Mouse (Mus musculus): ENCODE measurements at regions not wholly inside any gene's neighbourhood (a gene's known extent, or its start where the extent isn't known, plus 50 kb on each side); places are given as distances from the start of the nearest gene placed in this dataset.

DNA sequence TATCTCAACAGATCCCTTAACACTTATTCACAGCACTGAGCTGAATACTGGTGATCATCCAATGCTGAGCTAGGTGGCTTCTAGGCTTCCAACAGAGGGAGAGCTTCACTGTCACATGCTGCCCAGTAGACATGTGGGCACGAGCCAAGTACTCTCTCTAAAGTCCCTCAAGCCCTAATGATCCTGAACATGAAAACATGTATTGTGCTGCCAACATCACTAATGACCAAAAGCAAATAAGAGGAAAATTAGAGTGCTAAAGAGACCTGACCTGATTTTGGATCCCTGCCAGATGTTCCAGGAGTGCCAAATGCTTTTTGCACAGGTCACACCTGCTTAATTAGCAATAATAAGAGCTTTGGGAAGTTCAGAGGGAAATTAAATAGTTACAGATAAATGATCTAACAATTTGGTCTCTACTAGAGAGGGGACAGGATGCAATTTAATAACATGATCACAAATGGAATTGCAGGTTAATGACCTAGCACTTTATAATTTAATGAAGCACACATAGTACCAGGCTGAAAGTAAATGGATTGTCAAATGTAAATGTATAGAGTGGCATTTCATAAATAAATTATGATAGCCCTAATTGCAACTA lies 215.6 kb upstream of the Ins1 start:
- H3K27me3 ChIP-seq (replicated peaks; ENCODE audit: control insufficient read depth, insufficient read depth, low read length) = no peaks in the 10 kb centered on the region
- no peak for ATAC-seq
- H3K36me3 ChIP-seq (ENCODE audit: control insufficient read depth, insufficient read depth) = no peaks in the 10 kb centered on the region
- WGBS = 37% methylated on average over 1 of the region's 1 CpGs
- H3K9ac ChIP-seq (ENCODE audit: low read depth, low read length) = no peak overlapping the region
- TF ChIP-seq CTCF (IDR thresholded peaks at IDR 0.05; ENCODE audit: low read depth) = no peak
- no peak overlapping the region for H3K4me3 ChIP-seq (ENCODE audit: low read depth, low read length)
- no peaks in the 10 kb centered on the region for H3K9me3 ChIP-seq (ENCODE audit: control insufficient read depth)
- no peak overlapping the region for H3K27ac ChIP-seq (ENCODE audit: low read depth, low read length)
- no peak overlapping the region for H3K4me2 ChIP-seq (replicated peaks; ENCODE audit: low read depth)
- no peaks in the 10 kb centered on the region for H3K4me1 ChIP-seq (replicated peaks; ENCODE audit: control insufficient read depth, insufficient read depth, low read length)

DNA sequence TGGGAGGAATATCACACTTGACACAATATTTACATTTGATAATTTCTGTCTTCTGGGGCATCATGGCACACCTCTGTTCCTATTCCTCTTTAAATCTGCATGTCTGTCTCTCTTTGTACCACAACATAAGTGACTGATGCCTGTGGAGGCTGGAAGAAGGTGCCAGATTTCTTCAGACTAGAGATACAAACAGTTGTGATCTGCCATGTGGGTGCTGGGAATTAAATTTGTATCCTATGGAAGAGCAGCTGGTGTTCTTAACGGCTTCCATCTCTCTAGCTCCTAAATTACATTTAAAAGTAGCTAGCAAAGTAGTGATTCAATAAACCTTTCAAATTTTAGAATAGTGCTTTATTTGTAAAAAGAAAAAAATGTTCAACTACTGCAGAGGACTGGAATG lies 195.3 kb upstream of the Ins1 start:
- WGBS = 80% methylated on average over 1 of the region's 1 CpGs
- TF ChIP-seq CTCF (IDR thresholded peaks at IDR 0.05; ENCODE audit: low read depth) = no peak
- ATAC-seq = no peak

DNA sequence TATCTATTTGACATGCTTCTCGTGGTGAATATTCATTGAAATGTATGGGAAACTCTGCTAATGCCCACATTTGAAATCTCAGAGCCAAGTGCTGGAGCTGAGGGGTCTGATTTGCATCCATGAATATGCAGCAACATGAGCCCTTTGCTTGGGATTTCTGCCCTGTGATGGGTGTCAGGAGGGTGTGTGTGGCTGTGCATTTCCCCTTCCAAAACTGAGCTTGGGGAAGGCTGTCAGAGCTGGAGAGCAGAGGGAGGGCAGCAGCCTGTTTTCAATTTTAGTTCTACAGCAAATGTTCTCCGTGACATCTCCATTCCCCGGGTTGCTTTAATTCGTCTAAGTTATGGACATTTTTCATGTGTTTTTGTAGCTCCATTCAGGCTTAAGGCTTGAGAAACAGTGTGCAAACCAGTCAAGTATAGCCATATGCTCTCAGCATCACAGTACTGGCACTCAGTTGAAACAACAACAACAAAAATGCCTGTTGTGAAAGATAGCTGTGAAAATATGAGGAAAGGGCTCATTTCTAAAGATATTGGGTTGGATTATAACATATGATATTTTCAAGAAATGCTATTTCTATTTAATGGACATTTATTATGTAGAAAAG lies 194.1 kb upstream of the Ins1 start:
- ATAC-seq = no peak
- Histone ChIP-seq H3K4me1 (replicated peaks; ENCODE audit: control insufficient read depth, insufficient read depth, low read length) (no peaks in the 10 kb centered on the region), H3K27ac (ENCODE audit: low read depth, low read length) (no peak overlapping the region), H3K9ac (ENCODE audit: low read depth, low read length) (no peak overlapping the region), H3K36me3 (ENCODE audit: control insufficient read depth, insufficient read depth) (no peaks in the 10 kb centered on the region), H3K9me3 (ENCODE audit: control insufficient read depth) (no peaks in the 10 kb centered on the region), H3K4me2 (replicated peaks; ENCODE audit: low read depth) (no peak overlapping the region), H3K27me3 (replicated peaks; ENCODE audit: control insufficient read depth, insufficient read depth, low read length) (no peaks in the 10 kb centered on the region), H3K4me3 (ENCODE audit: low read depth, low read length) (no peak overlapping the region)
- 74% methylated on average over 4 of the region's 4 CpGs for WGBS
- TF ChIP-seq CTCF (IDR thresholded peaks at IDR 0.05; ENCODE audit: low read depth) = no peak

More for the DNA sequence above, 195.3 kb upstream of the Ins1 start:
- Histone ChIP-seq H3K4me1 (replicated peaks; ENCODE audit: control insufficient read depth, insufficient read depth, low read length) (no peaks in the 10 kb centered on the region), H3K4me3 (ENCODE audit: low read depth, low read length) (no peak overlapping the region), H3K27ac (ENCODE audit: low read depth, low read length) (no peak overlapping the region), H3K4me2 (replicated peaks; ENCODE audit: low read depth) (no peak overlapping the region), H3K9ac (ENCODE audit: low read depth, low read length) (no peak overlapping the region), H3K9me3 (ENCODE audit: control insufficient read depth) (no peaks in the 10 kb centered on the region), H3K27me3 (replicated peaks; ENCODE audit: control insufficient read depth, insufficient read depth, low read length) (no peaks in the 10 kb centered on the region), H3K36me3 (ENCODE audit: control insufficient read depth, insufficient read depth) (no peaks in the 10 kb centered on the region)

DNA sequence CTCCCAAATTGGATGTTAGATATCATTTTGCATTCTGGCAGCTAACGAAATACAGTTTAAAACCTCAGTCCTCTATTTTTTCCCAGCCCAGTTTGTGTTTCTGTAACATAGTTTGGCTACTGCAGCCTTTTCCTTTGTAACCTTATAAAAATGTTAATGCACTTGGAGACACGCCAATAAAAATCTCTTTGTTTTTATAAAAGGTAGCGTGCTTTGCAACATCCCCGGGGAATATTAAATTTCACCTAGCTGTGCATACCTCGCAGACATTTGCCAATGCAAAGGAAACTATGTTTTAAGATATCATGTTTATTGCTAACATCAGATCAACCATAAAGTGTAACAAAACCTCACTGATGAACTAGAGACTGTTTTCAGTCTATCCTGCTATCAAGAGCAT lies 192.9 kb upstream of the Ins1 start:
- Histone ChIP-seq H3K4me1 (replicated peaks; ENCODE audit: control insufficient read depth, insufficient read depth, low read length) (no peaks in the 10 kb centered on the region), H3K27me3 (replicated peaks; ENCODE audit: control insufficient read depth, insufficient read depth, low read length) (no peaks in the 10 kb centered on the region), H3K9me3 (ENCODE audit: control insufficient read depth) (no peaks in the 10 kb centered on the region), H3K36me3 (ENCODE audit: control insufficient read depth, insufficient read depth) (no peaks in the 10 kb centered on the region), H3K9ac (ENCODE audit: low read depth, low read length) (no peak overlapping the region), H3K4me3 (ENCODE audit: low read depth, low read length) (no peak overlapping the region), H3K4me2 (replicated peaks; ENCODE audit: low read depth) (no peak overlapping the region), H3K27ac (ENCODE audit: low read depth, low read length) (no peak overlapping the region)
- WGBS = 69% methylated on average over 5 of the region's 5 CpGs
- no peak for TF ChIP-seq CTCF (IDR thresholded peaks at IDR 0.05; ENCODE audit: low read depth)
- ATAC-seq = no peak

DNA sequence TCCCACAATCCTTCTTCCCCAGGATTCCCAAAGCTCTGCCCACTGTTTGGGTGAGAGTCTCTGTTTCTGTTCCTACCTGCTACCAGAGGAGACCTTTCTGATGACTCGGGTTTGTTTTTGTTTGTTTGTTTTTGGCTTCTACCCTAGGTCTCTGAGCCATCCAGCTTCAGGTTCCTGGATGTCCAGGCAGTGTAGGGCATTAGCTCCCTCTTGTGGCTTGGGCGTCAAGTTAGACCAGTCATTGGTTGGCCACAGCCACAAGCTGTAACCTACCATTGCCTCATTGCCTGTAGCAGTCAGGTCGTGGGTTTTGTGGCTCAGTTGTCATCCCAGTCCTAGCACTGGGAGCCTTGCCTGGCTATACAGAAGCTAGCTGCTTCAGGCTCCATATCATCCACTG lies 185.1 kb upstream of the Ins1 start:
- ATAC-seq = no peak
- Histone ChIP-seq H3K9ac (ENCODE audit: low read depth, low read length) (no peak overlapping the region), H3K36me3 (ENCODE audit: control insufficient read depth, insufficient read depth) (no peaks in the 10 kb centered on the region), H3K4me2 (replicated peaks; ENCODE audit: low read depth) (no peak overlapping the region), H3K4me1 (replicated peaks; ENCODE audit: control insufficient read depth, insufficient read depth, low read length) (no peaks in the 10 kb centered on the region), H3K9me3 (ENCODE audit: control insufficient read depth) (no peaks in the 10 kb centered on the region), H3K27ac (ENCODE audit: low read depth, low read length) (no peak overlapping the region), H3K4me3 (ENCODE audit: low read depth, low read length) (no peak overlapping the region), H3K27me3 (replicated peaks; ENCODE audit: control insufficient read depth, insufficient read depth, low read length) (no peaks in the 10 kb centered on the region)
- peak; percentile 66 for TF ChIP-seq CTCF (IDR thresholded peaks at IDR 0.05; ENCODE audit: low read depth)
- 30% methylated on average over 3 of the region's 3 CpGs for WGBS

DNA sequence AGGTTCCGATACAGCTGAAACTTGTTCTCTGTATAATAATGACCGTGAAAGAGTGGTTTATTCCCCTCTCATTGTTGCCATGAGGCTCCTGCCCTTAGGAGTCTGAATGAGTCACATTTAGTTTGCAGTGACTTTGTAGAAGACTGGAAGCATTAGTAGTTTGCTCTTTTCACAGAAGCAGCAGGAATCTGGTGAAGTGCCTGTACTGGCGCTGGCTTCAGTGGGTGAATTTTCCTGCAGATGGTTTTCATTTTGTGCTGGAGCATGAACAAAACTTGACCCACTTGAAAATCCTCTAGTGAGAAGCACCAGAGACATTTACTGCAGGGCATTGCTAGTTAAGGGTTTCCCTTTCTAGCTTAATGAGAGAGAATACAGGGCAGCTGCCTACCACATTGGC lies 151.7 kb upstream of the Ins1 start:
- Histone ChIP-seq H3K27me3 (replicated peaks; ENCODE audit: control insufficient read depth, insufficient read depth, low read length) (no peaks in the 10 kb centered on the region), H3K4me1 (replicated peaks; ENCODE audit: control insufficient read depth, insufficient read depth, low read length) (no peaks in the 10 kb centered on the region), H3K9ac (ENCODE audit: low read depth, low read length) (no peak overlapping the region), H3K9me3 (ENCODE audit: control insufficient read depth) (no peaks in the 10 kb centered on the region), H3K27ac (ENCODE audit: low read depth, low read length) (no peak overlapping the region), H3K36me3 (ENCODE audit: control insufficient read depth, insufficient read depth) (no peaks in the 10 kb centered on the region), H3K4me3 (ENCODE audit: low read depth, low read length) (no peak overlapping the region), H3K4me2 (replicated peaks; ENCODE audit: low read depth) (no peak overlapping the region)
- ATAC-seq = no peak
- WGBS = 91% methylated on average over 3 of the region's 3 CpGs
- no peak for TF ChIP-seq CTCF (IDR thresholded peaks at IDR 0.05; ENCODE audit: low read depth)

Data from intestine, postnatal 0 days (tissue).